29 mouse cellular contexts compared by ENCODE assay signal in genomic region chr10:76300133-76300532, GRCm38 (mm10). TPM values are rescaled to one million over a fixed set of nuclear protein-coding genes. Genes with fewer than 3 reads are reported as not detected.
DNase-seq lines count a peak whose midpoint lies in the region; ATAC-seq and TF ChIP-seq lines count a peak whose summit lies in the region.
"Had no signal": no experiment of that assay in that cellular context is flagged by ENCODE, and none has a peak within 500 bp of the region (broad histone marks: within the 10 kb centered on the region; RNA-seq: fewer than 3 reads in every experiment).

No protein-coding gene starts in this region.

- no peak for ATAC-seq in lung, embryonic 14.5 days (ENCODE audit: insufficient read depth)
- ATAC-seq in lung, embryonic 16.5 days (ENCODE audit: low read depth), result peak; percentile 87
- ATAC-seq: forebrain, embryonic 14.5 days; forebrain, postnatal 0 days; Patski had no signal

- no peak overlapping the region for H3K27ac ChIP-seq in lung, embryonic 14.5 days (ENCODE audit: low read depth)
- no peak overlapping the region for H3K27ac ChIP-seq in lung, embryonic 16.5 days (ENCODE audit: low read length)
- H3K27ac ChIP-seq: embryonic facial prominence, embryonic 12.5 days; embryonic facial prominence, embryonic 15.5 days; heart, embryonic 10.5 days; heart, embryonic 13.5 days; hindbrain, embryonic 14.5 days had no signal

- TF ChIP-seq POLR2A in lung, adult 2 months (IDR thresholded peaks at IDR 0.05; ENCODE audit: borderline replicate concordance, extremely low read depth, low read depth, low read length), result no peak

- no peak overlapping the region for H3K4me3 ChIP-seq in lung, embryonic 14.5 days (ENCODE audit: low read depth, low read length)
- no peak overlapping the region for H3K4me3 ChIP-seq in lung, adult 2 months (replicated peaks; ENCODE audit: extremely low read depth, low read depth, low read length)
- no peak overlapping the region for H3K4me3 ChIP-seq in lung, embryonic 16.5 days (ENCODE audit: low read length)
- H3K4me3 ChIP-seq: embryonic facial prominence, embryonic 12.5 days; embryonic facial prominence, embryonic 15.5 days; heart, embryonic 10.5 days; heart, embryonic 13.5 days had no signal

- no peak overlapping the region for H3K9ac ChIP-seq in lung, embryonic 14.5 days
- H3K9ac ChIP-seq in lung, embryonic 16.5 days (ENCODE audit: low read length), result no peak overlapping the region
- H3K9ac ChIP-seq: embryonic facial prominence, embryonic 12.5 days; embryonic facial prominence, embryonic 15.5 days; forebrain, postnatal 0 days; heart, embryonic 13.5 days; hindbrain, embryonic 14.5 days had no signal

- peaks cover 62% of the 10 kb centered on the region for H3K36me3 ChIP-seq in lung, embryonic 14.5 days (ENCODE audit: insufficient read depth)
- H3K36me3 ChIP-seq in lung, embryonic 16.5 days (ENCODE audit: control insufficient read depth, insufficient read depth, low read length), result peaks cover 37% of the 10 kb centered on the region
- H3K36me3 ChIP-seq: G1E had no signal

- no peak overlapping the region for H3K4me2 ChIP-seq in lung, embryonic 14.5 days
- no peak overlapping the region for H3K4me2 ChIP-seq in lung, embryonic 16.5 days (ENCODE audit: low read depth, low read length)
- H3K4me2 ChIP-seq: embryonic facial prominence, embryonic 12.5 days; embryonic facial prominence, embryonic 15.5 days; heart, embryonic 13.5 days; hindbrain, embryonic 14.5 days had no signal

- H3K9me3 ChIP-seq in lung, embryonic 14.5 days (ENCODE audit: low read depth, low read length), result no peaks in the 10 kb centered on the region
- no peaks in the 10 kb centered on the region for H3K9me3 ChIP-seq in lung, embryonic 16.5 days (ENCODE audit: control insufficient read depth, low read length)
- H3K9me3 ChIP-seq: embryonic facial prominence, embryonic 12.5 days; embryonic facial prominence, embryonic 15.5 days; G1E; heart, embryonic 10.5 days; heart, embryonic 13.5 days had no signal

- peak; percentile 18 for DNase-seq in lung, embryonic 14.5 days
- DNase-seq in lung, adult 2 months, result no peak
- peak; percentile 47 for DNase-seq in lung, postnatal 14 days
- peak; percentile 36 to 79 for DNase-seq in lung, postnatal 4 days
- no peak for DNase-seq in layer of hippocampus, postnatal 14 days (ENCODE audit: low spot score in 2 of 2)
- no peak for DNase-seq in layer of hippocampus, postnatal 25 days (ENCODE audit: extremely low spot score in 1 of 2, low spot score in 1 of 2)
- DNase-seq: adrenal gland, postnatal 10 days; adrenal gland, postnatal 36 days; B cell, adult 2 months; cerebellum, adult 11 months; cerebellum, adult 2 months; cerebellum, adult 9-11 months; cerebellum, postnatal 25 days; forebrain, postnatal 0 days; gastrocnemius, postnatal 25 days; heart, adult 18-20 months; heart, postnatal 14 days; heart, postnatal 4 days had no signal

- no peaks in the 10 kb centered on the region for H3K27me3 ChIP-seq in lung, embryonic 14.5 days (ENCODE audit: insufficient read depth, low read length)
- H3K27me3 ChIP-seq in lung, embryonic 16.5 days (ENCODE audit: control insufficient read depth, insufficient read depth, low read depth, low read length), result no peaks in the 10 kb centered on the region
- H3K27me3 ChIP-seq: CH12.LX; embryonic facial prominence, embryonic 12.5 days; embryonic facial prominence, embryonic 15.5 days; heart, embryonic 13.5 days; Patski had no signal

- H3K4me1 ChIP-seq in lung, embryonic 14.5 days (ENCODE audit: insufficient read depth), result no peaks in the 10 kb centered on the region
- H3K4me1 ChIP-seq in lung, adult 2 months (ENCODE audit: control insufficient read depth, insufficient read depth, low read length), result no peaks in the 10 kb centered on the region
- 0 out of 2 replicates have a peak, but pooled peaks cover 2% of the 10 kb centered on the region for H3K4me1 ChIP-seq in lung, embryonic 16.5 days (replicated peaks; ENCODE audit: control insufficient read depth, insufficient read depth, low read length)
- H3K4me1 ChIP-seq: embryonic facial prominence, embryonic 12.5 days; embryonic facial prominence, embryonic 15.5 days; heart, embryonic 10.5 days; heart, embryonic 13.5 days had no signal

- WGBS in lung, embryonic 14.5 days, result 63% methylated on average over 5 of the region's 5 CpGs
- WGBS in lung, adult 2 months, result 73% methylated on average over 5 of the region's 5 CpGs
- whole genome bisulfite sequencing in lung, embryonic 16.5 days, result 51% methylated on average over 5 of the region's 5 CpGs

- no peak for TF ChIP-seq CTCF in lung, embryonic 14.5 days (IDR thresholded peaks at IDR 0.05; ENCODE audit: low read depth)
- TF ChIP-seq CTCF in lung, adult 2 months (IDR thresholded peaks at IDR 0.05; ENCODE audit: insufficient read depth, low read length), result no peak

RNA-seq across cellular contexts. Expression of gene Dip2a, which starts 45.0 kb away (rescaled TPM):
- 6.5 and 6.6 TPM in 2 replicates for polyA plus RNA-seq in lung, embryonic 14.5 days (2014; fragmentation: Nextera tagmentation; extraction: Ambion mirVana)
- polyA plus RNA-seq in lung, adult 2 months (2012; rRNA removed), result 20.3 and 25.3 TPM in 2 replicates
- polyA plus RNA-seq in lung, embryonic 16.5 days (2015; fragmentation: Nextera tagmentation; extraction: Ambion mirVana), result 12.5 and 12.9 TPM in 2 replicates
- total RNA-seq in layer of hippocampus, postnatal 14 days (2021), result 10 to 100 TPM; 55.0 to 65.6 TPM
- total RNA-seq in layer of hippocampus, postnatal 25 days (2021), result 10 to 100 TPM; 55.2 to 56.6 TPM

RNA-seq across cellular contexts. Expression of gene S100b, which starts 46.5 kb away (rescaled TPM):
- 0.16 TPM in 1 of 2 replicates, not detected in the other for polyA plus RNA-seq in lung, embryonic 14.5 days (2014; fragmentation: Nextera tagmentation; extraction: Ambion mirVana)
- polyA plus RNA-seq in lung, adult 2 months (2012; rRNA removed), result 1.4 and 3.1 TPM in 2 replicates
- polyA plus RNA-seq in lung, embryonic 16.5 days (2015; fragmentation: Nextera tagmentation; extraction: Ambion mirVana), result 0.73 and 1.1 TPM in 2 replicates
- total RNA-seq in layer of hippocampus, postnatal 14 days (2021), result 10 to 100 TPM; 97.2 to 99.4 TPM
- total RNA-seq in layer of hippocampus, postnatal 25 days (2021), result 100 to 1,000 TPM; 117 to 140 TPM
- total RNA-seq: CH12.LX; common myeloid progenitor, adult 5-6 weeks; G1E had no signal
- polyA plus RNA-seq: G1E had no signal

Comparison
In these comparisons a context has a peak if more than half of its experiments do, and no peak if none do; other contexts are left out.
1. DNase-seq: peak in lung, embryonic 14.5 days (single experiment), lung, postnatal 14 days (single experiment) and lung, postnatal 4 days (2 of 2); none in lung, adult 2 months (single experiment), layer of hippocampus, postnatal 14 days (0 of 2) and layer of hippocampus, postnatal 25 days (0 of 2).